Mouse (Mus musculus): Measurements from ENCODE around the gene Cux2.

GRCm38 (mm10) chr5:121905671-121906070 is 144.2 kb downstream of the Cux2 start:
- TF ChIP-seq JUND (conservative IDR thresholded peaks at IDR 0.05; ENCODE audit: low read depth, low read length) = no peak
- TF ChIP-seq E2F4 (IDR thresholded peaks at IDR 0.05; ENCODE audit: insufficient replicate concordance, low read depth, low read length) = no peak
- TF ChIP-seq MAX (IDR thresholded peaks at IDR 0.05; ENCODE audit: low read length) = no peak
- TF ChIP-seq CTCF (conservative IDR thresholded peaks at IDR 0.05 in 1 of 2, IDR thresholded peaks at IDR 0.05 in 1 of 2; ENCODE audit: low read depth in 2 of 2, low read length in 2 of 2) = no peak
